Mouse (Mus musculus) leukemia stem cell, adult 10-12 weeks (primary cell): Measurements from ENCODE around the gene Nim1k. TPM values are rescaled to one million over a fixed set of nuclear protein-coding genes. Genes with fewer than 3 reads are reported as not detected.

Experiments used
- polyA plus RNA-seq: library from polyadenylated mRNA; stranded (reverse); fragments of >175 nt; gene quantifications from 2 replicates; pipeline ENCODE4 v1.2.3, GENCODE M21; 2012; ENCODE audit warnings: low replicate concordance

Gene Nim1k
- polyA plus RNA-seq: 0.06 TPM in 1 of 2 replicates, not detected in the other

GRCm38 (mm10) chr13:119755681-119756471, at the start of gene Nim1k:
Nim1k (minus strand) TSS chr13:119755882.

GRCm38 (mm10) chr13:119790761-119791579, 35.3 kb upstream of the Nim1k start, which contains the start of gene Zfp131:
Zfp131 (minus strand) TSS chr13:119790889.

GRCm38 (mm10) chr13:119690039-119690728, 65.5 kb downstream of the Nim1k start, which contains the start of gene Hmgcs1:
Hmgcs1 (plus strand) TSS chr13:119690379.

Other genes with a start within 250 kb of the Nim1k start
- gene Ccl28, start 132.1 kb downstream of the Nim1k start, polyA plus RNA-seq: not detected in 2 replicates
- gene Hmgcs1, start 65.5 kb downstream of the Nim1k start, polyA plus RNA-seq: 0.79 and 2.1 TPM in 2 replicates
- gene Zfp131, start 35.0 kb upstream of the Nim1k start, polyA plus RNA-seq: 99.1 and 136 TPM in 2 replicates
- not detected in 2 replicates for gene AF067063, start 74.3 kb upstream of the Nim1k start, polyA plus RNA-seq
- not detected in 2 replicates for gene D13Ertd608e, start 80.1 kb upstream of the Nim1k start, polyA plus RNA-seq
- not detected in 2 replicates for gene Tcstv1, start 138.9 kb upstream of the Nim1k start, polyA plus RNA-seq
- gene Gm21761, start 173.4 kb upstream of the Nim1k start, polyA plus RNA-seq: not detected in 2 replicates
- not detected in 2 replicates for gene B020031M17Rik, start 194.9 kb upstream of the Nim1k start, polyA plus RNA-seq